Mouse (Mus musculus): ENCODE results near the gene Gga3.

Gga3 gene

DNA sequence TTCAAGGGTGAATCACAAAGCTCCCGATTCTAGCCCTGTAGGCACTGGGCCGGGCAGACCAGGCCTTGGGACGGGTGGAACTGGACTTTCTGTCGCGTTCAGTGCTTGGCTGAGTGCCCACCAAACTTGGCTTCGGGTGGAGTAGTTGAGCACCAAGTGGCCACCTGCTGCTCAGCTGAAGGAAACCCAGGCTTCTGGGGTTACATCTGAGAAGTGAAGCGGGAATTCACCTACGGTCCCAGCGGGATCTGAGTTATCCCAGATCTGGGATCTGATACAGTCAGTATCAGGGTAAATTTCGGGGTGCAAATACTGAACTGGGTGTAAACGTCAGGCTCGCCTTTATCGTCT lies 8.2 kb upstream of the Gga3 start:
- DNase-seq, result peak; percentile 80

DNA sequence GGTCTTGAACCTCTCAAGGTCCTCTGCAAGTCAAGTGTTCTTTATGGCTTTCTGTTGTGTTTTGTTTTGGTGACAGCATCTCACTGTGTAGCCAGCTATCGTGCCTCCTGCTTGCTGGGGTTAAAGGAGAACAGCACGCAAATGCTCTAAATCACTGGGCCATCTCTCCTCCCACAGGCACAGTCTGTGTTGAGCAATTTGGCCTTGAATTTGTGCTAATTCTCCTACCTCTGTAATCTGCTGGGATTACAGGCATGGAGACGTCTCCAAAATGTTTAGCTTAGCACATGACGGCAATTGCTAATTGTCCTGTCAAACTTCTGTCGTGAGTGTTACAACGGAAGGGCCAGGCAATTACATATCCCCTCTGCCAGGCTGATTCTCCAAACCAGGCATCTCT lies 7.3 kb upstream of the Gga3 start:
- no peak for DNase-seq

DNA sequence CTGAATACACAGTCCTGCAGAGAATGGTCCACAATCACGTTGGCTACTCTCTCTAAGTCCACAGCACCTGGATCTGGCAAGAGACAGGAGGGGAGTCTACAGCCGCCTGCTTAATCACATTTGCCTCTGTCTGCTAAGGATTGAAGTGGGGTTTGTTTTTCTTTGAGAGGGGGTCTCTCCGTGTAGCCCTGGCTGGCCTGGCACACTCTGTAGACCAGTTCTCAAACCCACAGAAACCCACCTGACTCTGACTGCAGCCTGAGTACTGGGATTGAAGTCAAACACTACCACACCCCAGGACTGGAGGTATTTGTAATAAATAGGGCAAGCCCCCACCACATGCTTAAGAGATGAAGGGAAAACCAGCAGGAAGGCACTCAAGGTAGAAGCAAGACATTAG lies 5.7 kb upstream of the Gga3 start:
- no peak for DNase-seq

DNA sequence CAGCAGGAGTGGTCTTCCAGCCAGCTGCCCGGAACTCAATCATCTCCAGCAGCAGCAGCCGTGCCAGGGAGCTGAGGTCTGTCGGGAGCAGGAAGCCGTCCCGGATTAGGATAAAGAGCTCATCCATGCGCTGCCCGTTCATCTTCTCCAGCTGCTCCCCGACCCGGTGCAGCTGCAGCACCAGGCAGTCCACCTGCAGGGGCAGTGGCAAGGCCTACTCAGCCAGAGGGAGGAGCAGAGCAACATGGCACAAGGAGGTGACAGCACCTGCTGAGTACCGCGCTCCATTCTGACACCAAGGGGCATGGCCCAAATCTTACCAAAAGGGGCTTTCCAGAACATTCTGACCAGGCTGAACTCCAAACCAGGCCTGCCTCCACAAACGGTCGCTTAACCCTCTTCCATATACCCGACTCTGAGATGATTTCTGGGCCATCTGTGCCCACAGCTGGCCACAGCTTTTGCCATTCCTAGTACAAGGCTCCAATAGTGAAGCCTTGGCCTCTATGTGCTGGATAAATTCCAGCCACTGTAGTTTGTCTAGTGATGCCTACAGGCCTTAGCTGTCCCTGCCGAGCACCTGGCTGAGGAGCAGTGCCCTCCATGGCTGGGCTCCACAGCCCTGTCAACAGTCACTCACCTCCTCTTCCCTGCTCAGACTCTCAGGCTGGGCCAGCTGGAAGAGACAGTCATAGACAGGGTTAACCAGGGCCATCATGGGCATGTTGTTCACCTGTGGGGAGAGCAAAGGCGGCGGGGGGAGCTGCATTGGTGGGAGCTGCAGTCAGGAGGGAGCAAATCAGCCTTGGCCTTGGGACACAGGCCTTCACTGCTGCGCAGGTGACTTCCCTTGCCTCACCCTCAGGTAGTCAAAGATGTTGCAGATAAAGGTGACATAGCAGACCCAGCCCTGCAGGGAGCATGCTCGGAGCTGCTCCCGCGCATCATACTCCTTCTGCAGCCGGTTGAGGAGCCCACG lies 4.9 kb upstream of the Gga3 start:
- DNase-seq, result peak; percentile 43

DNA sequence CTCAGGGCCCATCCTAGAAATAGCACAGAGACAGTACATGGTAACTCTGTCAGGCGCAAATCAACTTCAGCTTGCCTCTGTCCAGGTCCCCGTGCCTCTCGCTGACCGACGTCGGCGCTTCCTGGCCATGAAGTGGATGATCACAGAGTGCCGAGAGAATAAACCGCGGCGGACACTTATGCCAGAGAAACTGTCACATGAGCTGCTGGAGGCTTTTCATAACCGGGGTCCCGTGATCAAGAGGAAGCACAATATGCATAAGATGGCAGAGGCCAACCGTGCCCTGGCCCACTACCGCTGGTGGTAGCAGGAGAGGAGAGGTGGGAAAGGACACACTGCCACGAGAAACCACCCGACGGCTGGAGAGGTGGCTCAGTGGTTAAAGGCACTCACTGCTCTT lies 2.9 kb upstream of the Gga3 start:
- peak; percentile 30 for DNase-seq

DNA sequence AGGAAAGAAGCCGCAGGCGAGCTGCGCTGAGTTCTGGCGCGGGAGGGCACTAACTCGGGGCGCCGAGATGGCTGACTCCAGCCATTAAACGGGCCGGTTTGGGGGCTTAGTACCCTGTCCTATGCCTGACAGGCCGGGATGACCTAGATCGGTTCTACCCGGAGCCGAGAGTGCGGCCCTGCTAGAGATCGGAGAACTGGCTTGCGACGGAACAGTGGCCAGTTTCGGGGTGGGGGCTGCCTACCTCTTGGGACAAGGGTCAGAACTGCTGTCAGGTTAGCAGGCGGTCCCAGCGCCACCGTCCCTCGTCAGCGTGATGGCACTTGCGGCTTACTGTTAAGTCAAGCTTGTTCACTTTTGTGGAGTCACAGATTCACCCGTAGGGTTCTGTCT lies 449 bp upstream of the Gga3 start:
- DNase-seq, result peak; percentile 59

DNA sequence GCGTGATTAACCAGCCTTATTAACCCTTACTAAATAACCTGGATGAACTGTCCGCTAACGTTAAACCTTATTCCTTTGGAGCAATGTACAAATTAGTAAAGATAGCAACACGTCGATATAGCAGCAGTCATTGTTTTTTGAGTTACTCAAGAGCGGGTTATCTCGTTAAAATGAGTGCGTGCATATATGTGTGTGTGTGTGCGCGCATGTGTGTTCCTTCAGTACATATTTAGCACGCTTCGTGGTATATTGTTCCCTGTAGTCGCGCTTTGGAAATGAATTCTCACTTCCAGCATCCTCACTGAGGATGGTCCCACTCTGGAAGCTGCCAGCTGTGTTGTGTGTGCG lies 749 bp downstream of the Gga3 start:
- no peak for DNase-seq

DNA sequence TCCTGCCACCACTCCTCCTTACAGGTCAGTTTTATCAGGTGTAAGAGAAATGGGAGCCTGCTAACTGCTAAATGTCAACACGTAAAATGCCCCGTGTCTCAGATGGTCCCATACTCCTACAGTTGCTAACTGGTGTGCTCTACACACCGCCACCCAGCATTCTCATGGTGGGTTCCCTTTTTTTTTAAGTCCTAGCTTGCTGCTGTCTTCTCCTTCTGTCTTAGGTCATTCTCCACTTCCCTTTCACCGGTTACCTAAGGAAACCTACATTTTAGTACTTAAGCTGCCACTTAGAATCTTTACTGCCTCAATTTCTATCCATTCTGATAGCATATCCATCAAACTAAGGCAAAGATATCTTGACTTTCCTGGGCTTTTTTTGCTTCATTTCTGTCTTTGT lies 2.7 kb downstream of the Gga3 start:
- DNase-seq, result no peak

DNA sequence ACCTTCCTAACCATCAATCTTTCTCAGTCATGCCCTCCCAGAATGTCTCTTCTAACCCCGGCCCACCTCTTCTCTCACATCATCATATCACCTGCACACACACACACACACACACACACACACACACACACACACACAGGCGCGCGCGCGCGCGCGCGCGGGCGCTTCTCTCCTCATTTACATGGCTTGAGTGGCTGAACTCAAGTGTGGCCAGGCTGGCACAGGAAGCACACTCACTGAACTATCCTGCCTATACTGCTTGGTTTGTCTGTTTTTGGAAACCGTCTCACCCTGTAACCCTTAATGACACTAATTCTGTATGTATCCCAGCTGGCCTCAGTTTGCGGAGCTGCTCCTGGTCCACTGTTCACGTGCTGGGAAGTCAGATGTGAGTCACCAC lies 3.1 kb downstream of the Gga3 start:
- no peak for DNase-seq

DNA sequence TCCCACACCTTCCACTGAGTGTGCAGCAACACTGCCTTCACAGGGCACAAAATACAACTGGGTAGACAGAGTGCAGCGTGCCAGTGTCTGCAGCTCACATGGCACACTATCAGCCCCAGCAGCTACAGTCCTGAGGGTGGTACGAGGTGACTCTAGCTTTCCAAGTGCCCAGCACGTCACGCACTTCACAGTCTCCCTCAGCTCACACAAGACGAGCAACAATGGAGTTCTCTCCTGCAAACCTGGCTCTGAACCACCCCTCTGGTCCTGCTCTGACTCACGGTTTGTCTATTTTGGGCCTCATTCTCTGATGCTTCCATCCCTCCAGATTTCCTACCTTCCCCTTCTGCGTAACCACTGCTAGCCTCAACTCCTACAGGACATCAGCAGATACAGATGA lies 4.1 kb downstream of the Gga3 start:
- DNase-seq, result no peak

DNA sequence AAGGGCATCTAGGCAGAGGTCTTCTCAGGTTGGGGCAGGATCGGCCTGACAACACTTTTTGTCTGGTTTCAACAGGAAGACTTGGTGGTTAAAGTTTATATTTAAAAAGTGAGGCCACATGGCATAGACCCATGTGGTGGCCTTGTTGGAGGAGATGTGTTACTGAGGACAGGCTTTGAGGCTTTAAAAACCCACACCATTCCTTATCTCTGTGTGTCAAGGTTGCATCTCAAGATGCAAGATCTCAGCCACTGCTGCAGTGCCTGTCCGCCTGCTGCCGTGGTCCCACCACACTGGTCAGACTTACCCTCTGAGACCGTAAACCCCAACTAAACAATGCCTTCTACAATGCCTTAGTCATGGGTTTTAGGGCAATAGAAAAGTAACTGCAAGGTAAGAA lies 5.5 kb downstream of the Gga3 start:
- DNase-seq, result no peak

DNA sequence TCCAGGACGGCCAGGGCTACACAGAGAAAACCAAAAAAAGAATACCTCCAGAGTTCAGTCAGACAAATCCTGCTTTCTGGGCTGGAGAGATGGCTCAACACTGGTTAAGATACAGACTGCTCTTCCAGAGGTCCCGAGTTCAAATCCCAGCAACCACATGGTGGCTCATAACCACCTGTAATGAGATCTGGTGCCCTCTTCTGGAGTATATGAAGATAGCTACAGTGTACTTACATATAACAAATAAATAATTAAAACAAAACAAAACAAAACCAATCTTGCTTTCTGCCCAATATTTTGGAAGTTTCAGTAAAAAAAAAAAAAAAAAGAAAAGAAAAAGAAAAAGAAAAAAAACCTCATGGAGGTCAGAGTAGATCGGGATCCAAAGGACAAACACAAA lies 8.6 kb downstream of the Gga3 start:
- DNase-seq, result no peak

DNA sequence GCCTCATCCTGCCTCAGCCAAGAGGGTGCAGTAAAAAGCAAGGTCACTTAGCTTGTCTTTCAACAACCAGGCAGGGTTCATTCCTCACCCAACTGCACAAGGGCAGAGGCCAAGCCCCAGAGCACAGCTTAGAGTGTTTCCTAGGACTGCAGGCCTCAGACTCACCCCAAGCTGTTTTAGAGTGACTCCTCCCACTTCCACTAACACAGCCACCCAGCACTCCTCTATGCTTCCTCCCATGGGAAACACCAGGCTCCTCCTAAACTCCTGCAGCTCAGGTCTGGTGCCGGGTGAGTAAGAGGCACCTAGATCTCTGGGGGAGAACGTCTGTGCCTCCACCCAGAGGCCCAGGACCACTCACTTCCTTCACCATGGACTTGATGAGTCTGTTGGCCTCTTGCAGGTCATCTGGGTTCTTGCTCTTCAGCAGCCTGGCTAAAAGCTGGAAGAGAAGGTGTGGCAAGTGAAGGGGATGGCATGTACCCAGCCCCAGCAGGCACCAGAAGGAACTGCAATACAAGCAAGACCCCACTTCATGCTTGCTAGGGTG lies 13.2 kb downstream of the Gga3 start:
- no peak for DNase-seq

DNA sequence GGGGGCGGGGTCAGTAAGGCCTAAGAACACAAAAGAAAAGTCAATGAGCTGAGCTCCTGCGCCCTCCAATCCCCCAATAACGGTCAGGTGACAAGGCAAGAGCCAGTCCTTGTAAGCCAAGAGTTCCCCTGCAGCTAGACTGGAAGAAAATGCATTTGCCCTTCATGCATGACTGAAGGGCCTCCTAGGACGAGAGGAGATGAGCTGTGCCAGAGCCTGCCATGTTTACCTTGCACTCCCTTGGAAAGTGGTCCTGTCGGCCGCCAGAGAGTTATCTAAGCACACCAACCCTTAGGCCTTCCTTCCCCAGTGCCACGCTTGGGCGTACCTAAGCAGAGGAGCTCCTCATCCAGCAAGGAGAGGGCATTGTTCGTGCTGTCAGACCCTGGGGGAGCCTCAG lies 15.9 kb downstream of the Gga3 start:
- DNase-seq, result no peak

DNA sequence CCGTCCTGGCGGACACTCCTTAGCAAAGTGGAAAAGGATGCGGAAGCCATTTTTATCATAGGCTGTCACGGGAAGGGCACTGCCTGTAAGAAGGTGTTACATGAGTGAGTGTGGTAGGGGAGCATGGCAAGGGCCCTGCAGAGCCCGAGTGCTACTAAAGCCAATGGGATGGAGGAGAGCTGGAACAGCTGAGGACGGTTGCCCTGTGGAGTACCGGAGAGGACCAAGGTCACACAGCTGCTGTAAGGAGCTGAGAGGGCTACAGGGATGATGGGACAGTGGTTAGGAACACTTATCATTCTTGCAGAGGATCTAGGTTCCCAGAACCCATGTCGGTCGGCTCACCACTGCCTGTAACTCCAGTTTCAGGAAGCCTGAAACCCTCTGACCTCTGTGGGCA lies 17.4 kb downstream of the Gga3 start:
- no peak for DNase-seq

DNA sequence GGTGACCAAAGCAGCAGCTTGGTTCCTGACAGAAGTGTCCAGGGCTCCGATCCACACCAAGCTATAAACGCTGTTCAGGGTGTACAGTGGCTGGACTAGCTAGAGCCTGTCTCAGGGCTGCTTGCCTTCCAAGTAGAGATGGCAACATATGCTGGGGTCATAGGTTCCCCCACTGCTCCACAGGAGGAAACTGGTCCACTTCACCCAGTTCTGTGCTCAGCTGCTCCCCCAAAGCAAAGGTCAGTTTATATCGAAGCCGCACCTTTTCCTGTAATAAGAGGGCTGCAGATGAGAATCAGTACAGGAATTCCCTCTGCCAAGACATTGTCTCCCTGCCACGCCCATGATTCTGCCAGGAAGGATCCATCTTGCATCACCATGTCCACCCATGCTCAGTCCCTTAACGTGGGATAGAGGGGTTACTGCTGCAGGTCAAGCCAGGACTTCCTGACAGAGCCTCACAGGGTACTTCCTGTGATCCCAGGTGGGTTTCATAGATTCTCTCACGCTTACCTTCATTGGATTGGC lies 18.2 kb downstream of the Gga3 start:
- no peak for DNase-seq

DNA sequence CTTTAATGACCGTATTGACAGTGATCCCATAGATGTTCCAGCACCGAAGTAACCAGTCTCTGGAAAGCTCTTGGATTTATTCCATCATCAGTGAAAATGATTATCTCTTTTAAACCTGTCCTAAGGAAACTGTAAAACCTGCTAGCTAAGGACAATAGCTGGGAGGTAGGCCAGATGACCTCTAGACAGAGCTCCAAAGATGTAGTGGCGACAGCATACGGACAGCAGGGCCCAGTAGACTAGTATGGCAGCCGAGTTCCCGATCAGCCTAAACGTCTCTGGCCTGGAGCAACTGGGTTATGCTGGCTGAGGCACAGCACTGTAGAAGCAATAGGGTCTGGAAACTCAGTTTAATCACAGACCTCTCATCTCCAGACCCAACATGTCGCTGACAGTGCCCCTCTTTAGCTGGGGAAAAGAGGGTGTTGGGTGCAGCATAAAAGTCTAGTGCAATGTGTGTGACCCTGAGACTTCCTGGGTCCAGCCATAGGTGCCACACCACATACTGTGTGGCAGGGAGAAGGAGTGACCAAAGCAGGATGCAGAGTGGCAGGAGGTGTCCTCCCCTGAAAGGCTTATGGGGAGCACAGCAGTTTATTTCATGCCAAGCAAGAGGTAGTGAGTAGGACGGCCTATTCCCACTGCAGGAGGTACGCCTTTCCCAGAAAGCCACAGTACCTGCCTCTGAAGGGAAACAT lies 19.3 kb downstream of the Gga3 start:
- no peak for DNase-seq

DNA sequence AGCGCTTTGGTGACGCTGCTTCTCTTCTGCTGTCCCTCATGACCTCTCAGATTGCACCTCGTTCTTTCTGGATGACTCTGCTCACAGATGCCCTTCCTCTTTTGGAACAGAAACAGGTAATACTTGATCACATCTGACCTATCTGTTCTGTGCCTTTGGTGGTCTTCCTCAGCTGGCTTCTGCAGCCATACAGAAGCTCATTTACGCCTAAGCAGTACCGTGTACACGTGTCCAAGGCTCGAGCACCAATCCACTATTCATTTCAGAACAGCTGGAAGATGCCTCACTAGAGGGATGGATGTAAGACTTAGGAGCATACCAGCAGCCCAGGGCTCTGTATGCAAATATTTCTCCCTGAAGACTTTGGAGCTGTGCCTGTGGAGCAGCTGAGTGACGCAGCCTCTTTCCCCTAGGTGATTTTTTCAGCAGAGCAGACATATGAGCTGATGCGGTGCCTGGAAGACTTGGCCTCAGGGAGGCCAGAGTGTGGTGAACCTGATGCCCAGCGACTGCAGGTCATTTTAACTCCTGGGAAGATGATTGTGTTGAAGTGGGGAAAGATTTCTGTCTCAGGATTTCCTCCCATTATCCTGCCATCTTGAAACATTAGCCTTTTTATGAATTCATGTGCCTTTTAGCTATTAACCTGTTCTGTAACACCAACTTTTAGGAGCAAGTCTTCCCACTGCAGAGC lies 20.8 kb downstream of the Gga3 start:
- no peak for DNase-seq

DNA sequence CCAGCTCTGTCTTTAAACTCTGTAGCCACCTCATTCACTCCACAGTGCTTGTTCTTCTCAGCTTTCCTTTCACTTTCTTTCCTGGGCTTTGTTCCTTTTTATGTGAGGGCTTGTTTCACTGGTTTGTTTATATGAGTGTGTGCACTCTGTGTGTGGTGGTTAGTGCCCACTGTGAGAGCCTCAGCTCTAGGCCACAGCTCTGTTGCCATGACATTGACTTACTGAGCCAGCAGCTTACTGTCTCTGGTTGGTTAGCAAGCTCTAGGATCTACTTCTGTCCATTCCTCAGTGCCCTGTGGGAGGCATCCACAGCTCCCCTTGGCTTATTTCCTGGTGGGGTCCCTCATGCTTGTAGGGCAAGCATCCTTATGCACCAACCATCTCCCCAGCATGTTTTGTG lies 24.8 kb downstream of the Gga3 start:
- DNase-seq, result no peak

DNA sequence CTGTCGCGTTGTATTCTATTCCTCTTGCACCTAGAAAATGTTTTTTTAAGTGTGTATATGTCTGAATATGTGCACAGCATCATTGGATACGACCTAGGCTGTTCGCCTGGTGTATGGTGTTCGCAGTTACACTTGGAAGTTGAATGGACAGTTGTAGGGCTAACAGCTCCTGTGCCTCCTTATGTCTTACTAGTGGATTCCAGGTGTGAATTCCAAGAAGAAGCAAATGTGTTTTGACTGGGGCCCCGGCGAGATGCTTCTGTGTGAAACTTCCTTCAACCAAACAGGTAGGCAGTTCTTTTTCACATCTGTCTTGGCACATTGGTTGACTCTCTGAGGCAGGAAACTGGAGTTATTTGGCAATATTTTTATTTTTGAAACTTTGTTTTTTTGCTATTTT lies 38.9 kb downstream of the Gga3 start:
- no peak for DNase-seq

DNA sequence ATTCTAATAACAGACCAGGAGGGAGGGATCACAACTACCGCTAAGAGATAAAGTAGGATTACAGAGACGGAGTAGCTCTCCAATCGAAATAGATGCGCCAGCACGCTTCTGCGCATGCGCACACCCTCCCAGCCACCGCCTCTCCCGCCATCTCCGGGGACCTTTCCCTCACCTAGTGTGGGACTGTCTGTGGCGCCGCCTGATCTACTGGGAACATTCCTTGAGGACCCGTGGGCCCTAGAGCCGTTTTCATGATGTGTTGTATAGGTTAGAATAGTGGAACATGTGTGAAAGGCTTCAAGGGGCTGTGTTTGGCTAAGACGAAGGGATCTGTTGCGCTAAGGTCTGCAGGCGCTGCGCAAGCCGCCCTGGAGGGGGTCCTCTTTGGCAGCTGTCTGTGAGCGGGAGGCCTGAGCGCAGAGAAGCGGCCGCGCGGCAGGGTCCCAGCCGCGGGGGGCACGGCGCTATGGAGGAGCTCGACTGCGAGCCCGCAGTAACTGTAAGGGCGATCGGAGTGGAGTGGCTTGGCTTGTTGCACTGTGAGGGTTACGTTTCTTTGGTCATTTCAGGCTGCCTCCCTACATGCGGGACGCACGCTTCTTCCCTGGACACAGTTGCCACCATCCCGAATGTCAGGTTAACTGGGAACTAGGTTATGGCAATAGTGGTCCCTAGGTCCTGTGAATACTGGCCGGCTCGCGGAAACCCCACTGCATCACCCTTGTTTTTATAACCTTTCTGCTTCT lies 39.6 kb downstream of the Gga3 start, which contains the start of gene Nup85:
Gene Nup85 (plus strand): TSS at position 371 of the 746 bp plus-strand sequence.
- DNase-seq, result peak; percentile 97

DNA sequence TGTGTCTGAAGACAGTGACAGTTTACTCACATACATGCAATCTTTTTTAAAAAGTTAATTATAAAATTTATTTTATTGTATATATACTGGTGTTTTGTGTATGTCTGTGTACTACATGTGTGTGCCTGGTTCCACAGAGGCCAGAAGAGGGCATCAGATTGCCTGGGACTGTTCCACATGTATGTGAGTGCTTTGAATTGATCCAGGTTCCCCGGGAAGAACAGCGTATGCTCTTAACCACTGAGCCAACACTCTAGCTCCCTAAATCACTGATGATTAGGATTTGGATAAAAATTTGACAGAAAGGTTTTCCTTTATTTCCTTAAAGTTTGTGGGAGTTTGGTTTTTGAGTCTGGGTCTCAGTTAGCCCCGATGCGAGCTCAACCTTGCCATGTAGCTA lies 40.4 kb downstream of the Gga3 start:
- no peak for DNase-seq

DNA sequence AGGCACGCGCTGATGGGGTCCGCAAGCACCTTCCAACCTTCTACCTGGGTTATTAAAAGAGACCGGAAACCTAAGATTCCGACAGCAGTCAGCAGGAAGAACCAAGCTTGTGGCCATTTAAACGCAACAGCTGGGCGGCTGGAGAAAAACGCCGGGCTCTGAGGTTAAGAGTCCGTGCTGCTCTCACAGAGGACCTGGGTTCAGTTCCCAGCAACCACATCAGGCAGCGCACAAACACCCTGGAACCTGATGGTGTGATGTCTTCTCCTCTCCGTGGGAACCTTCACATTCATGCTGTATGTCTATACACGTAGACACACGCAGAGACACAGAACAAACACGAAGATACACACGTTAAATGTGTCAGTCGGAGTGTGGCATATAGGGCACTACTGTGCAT lies 48.1 kb downstream of the Gga3 start:
- no peak for DNase-seq
